Mouse (Mus musculus) intestine, embryonic 16.5 days (tissue): Measurements from ENCODE around the gene Ky. TPM values are rescaled to one million over a fixed set of nuclear protein-coding genes. Genes with fewer than 3 reads are reported as not detected.

Experiments used
- ATAC-seq: fragments of 200-750 bp; cut with Nextera tagmentation; 2 replicates; pipeline ENCODE4 v1.8.0; 2017; ENCODE audit warnings: moderate TSS enrichment, moderate library complexity
- H3K27ac ChIP-seq: fragments of 300-500 bp; sonication (generic); 2 replicates; pipeline ENCODE4 v1.5.1; 2014; ENCODE audit warnings: mild to moderate bottlenecking, low read length
- H3K27me3 ChIP-seq: fragments of 300-500 bp; sonication (generic); replicated peaks from 2 replicates; pipeline ENCODE4 v1.6.1; 2014; ENCODE audit warnings: low read length, control low read depth, mixed read lengths; ENCODE audit not compliant: control insufficient read depth, insufficient read depth
- H3K36me3 ChIP-seq: fragments of 300-500 bp; sonication (generic); 2 replicates; pipeline ENCODE4 v1.6.1; 2014; ENCODE audit warnings: low read length, control low read depth; ENCODE audit not compliant: control insufficient read depth, insufficient read depth
- H3K4me1 ChIP-seq: fragments of 300-500 bp; sonication (generic); 2 replicates; pipeline ENCODE4 v1.6.1; 2014; ENCODE audit warnings: low read length, control low read depth, mixed read lengths; ENCODE audit not compliant: control insufficient read depth, insufficient read depth
- H3K4me2 ChIP-seq: fragments of 300-500 bp; sonication (generic); 2 replicates; pipeline ENCODE4 v1.6.1; 2014; ENCODE audit warnings: low read depth, low read length, control low read depth
- H3K4me3 ChIP-seq: fragments of 300-500 bp; sonication (generic); 2 replicates; pipeline ENCODE4 v1.5.1; 2014; ENCODE audit warnings: mild to moderate bottlenecking, low read length
- H3K9ac ChIP-seq: fragments of 300-500 bp; sonication (generic); 2 replicates; pipeline ENCODE4 v1.6.1; 2014; ENCODE audit warnings: low read depth, low read length
- H3K9me3 ChIP-seq: fragments of 300-500 bp; sonication (generic); 2 replicates; pipeline ENCODE4 v1.6.1; 2016; ENCODE audit warnings: low read length, control low read depth; ENCODE audit not compliant: control insufficient read depth
- WGBS: fragments of 180-500 bp; shearing (Covaris S2); extraction: QIAGEN DNeasy Blood & Tissue Kit; methylation state at CpG from one replicate; pipeline ENCODE4 v1.1.7; 2014; 5-methylcytosine and 5-hydroxymethylcytosine counted together
- polyA plus RNA-seq: library from polyadenylated mRNA; unstranded; fragments of >200 nt; fragmentation: Nextera tagmentation; extraction: Ambion mirVana; gene quantifications from 2 replicates; pipeline ENCODE4 v1.2.1, GENCODE M21; 2015

Ky gene
- polyA plus RNA-seq, 1 experiment from 2014 or later, result 0.34 TPM

DNA sequence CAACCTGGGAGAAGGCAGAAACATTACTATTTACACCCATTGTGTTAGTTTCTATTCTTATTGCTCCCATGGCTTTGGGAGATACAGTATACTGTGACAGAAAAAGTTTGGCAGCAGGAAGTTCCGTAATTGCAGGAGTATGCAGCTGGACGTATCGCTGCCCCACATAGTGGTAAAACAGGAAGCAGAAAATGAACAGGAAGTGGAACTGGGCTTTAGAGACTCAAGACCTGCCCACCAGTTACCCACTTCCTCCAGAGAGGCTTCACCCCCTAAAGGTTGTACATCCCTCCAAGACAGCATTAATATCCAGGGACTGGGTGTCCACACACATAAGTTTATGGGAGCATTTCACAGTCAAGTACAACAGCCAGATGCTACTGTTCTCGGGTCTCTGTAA lies 15.8 kb downstream of the Ky start:
- Histone ChIP-seq H3K9me3 (no peaks in the 10 kb centered on the region), H3K27ac (no peak overlapping the region), H3K9ac (no peak overlapping the region), H3K4me1 (no peaks in the 10 kb centered on the region), H3K27me3 (no peaks in the 10 kb centered on the region), H3K4me2 (no peak overlapping the region), H3K36me3 (no peaks in the 10 kb centered on the region), H3K4me3 (no peak overlapping the region)
- no peak for ATAC-seq
- WGBS, result 72% methylated on average over 4 of the region's 4 CpGs

DNA sequence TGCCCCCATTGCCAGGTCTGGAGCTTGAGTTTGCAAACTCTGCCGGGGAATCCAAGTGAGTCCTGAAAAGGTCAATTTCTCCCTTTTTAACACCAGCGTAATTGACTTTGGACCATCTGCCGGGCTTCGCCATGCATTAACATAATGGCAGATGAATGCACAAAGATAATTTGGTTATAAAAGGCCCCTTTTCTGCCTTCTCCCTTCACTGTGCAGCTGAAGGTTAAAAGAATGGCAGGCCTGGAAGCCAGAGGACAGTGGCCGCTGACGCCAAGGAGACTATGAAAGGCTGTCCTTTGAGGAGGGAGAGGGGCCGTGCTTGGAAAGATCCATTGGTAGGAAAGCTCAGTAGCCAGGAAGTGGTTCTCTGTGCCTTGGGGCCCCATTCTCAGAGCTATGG lies 22.6 kb downstream of the Ky start:
- H3K4me3 ChIP-seq, result no peak overlapping the region
- H3K9ac ChIP-seq, result no peak overlapping the region
- no peak overlapping the region for H3K27ac ChIP-seq
- no peaks in the 10 kb centered on the region for H3K4me1 ChIP-seq
- no peaks in the 10 kb centered on the region for H3K27me3 ChIP-seq
- H3K9me3 ChIP-seq, result no peaks in the 10 kb centered on the region
- 77% methylated on average over 7 of the region's 7 CpGs for WGBS
- no peak overlapping the region for H3K4me2 ChIP-seq
- no peaks in the 10 kb centered on the region for H3K36me3 ChIP-seq
- no peak for ATAC-seq

DNA sequence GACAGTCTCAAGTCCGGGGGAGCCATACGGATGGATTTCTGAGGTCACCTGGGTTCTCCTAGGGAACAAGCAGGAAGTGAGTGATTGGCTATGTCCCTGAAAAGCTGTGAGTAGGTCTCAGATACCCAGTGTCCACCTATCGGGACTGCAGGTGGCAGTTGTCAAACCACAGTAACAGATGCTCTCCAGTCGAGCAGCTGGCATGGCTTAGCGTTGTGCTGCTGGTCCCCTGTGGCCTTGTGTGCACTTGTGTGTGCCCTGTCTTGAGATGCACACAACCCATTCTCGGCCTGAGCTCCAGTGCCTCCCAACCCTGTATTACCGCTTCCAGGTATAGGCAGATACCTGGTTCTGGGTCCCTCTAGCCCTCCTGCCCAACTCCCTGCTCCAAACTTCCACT lies 23.0 kb downstream of the Ky start:
- Histone ChIP-seq H3K36me3 (no peaks in the 10 kb centered on the region), H3K9ac (no peak overlapping the region), H3K27ac (no peak overlapping the region), H3K9me3 (no peaks in the 10 kb centered on the region), H3K4me3 (no peak overlapping the region), H3K4me1 (no peaks in the 10 kb centered on the region), H3K27me3 (no peaks in the 10 kb centered on the region), H3K4me2 (no peak overlapping the region)
- WGBS, result 82% methylated on average over 7 of the region's 7 CpGs
- ATAC-seq, result no peak

DNA sequence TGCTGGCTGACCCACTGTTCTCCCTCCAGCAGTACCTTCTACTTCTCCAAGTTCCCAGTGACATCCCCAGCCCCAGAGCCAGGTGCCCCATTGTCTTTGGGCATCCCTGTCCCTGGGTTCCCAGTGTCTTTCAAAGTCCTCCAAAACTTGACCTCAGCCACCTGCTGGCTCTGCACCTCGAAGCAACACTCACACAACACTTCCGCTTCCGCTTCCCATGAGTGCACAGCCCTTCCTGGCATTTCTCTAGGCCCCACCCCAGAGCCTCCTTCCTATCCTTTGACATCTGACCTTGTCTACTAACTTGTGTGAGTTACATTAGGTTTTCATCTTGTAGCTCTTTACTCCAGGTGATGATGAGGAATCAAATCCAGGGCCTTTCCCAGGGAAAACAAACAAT lies 23.5 kb downstream of the Ky start:
- no peak for ATAC-seq
- no peaks in the 10 kb centered on the region for H3K4me1 ChIP-seq
- 74% methylated on average over 3 of the region's 3 CpGs for WGBS
- no peak overlapping the region for H3K9ac ChIP-seq
- no peak overlapping the region for H3K27ac ChIP-seq
- no peaks in the 10 kb centered on the region for H3K36me3 ChIP-seq
- no peaks in the 10 kb centered on the region for H3K27me3 ChIP-seq
- no peak overlapping the region for H3K4me3 ChIP-seq
- H3K4me2 ChIP-seq, result no peak overlapping the region
- H3K9me3 ChIP-seq, result no peaks in the 10 kb centered on the region

DNA sequence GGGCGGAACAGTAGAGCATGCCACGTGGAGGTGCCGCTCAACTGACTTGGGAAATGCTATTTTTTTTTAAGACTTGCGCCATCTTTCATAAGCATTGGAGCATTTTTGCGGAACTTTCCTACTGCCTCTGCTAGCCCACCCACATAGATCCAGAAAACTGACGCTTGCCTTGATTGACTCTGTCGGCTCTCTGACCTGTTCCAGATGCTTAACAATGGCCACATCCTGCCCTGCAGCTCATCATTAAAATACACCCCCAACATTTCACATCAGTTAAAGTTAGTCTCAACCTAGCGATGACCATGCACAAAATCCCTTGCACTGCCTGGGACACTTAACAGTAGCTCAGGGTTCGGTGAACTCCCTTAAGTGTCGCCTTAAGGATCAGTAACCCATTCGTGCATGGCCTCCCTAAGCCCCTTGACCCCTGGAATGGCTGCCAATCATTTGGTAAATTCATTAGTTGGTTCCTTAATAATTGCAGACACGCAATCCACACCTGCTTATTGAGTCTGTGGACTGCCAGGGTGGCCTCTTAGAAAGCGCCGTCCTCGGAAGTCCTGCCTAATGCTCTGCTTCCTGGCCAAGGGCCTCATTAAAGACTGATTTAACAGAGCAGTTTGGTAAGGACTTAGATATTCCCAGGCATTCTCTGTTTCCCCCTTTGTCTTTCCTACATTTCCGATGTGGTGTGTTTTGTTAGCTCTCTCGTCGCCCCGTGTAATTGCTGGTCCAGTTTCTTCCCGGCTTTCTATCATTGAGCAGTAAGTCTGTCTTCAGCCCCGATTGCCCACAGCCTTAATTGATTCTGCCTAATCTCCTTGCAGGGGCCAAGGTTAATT lies 25.7 kb downstream of the Ky start:
- Histone ChIP-seq H3K9ac (no peak overlapping the region), H3K27me3 (no peaks in the 10 kb centered on the region), H3K4me1 (no peaks in the 10 kb centered on the region), H3K4me2 (no peak overlapping the region), H3K27ac (no peak overlapping the region), H3K4me3 (no peak overlapping the region), H3K9me3 (no peaks in the 10 kb centered on the region), H3K36me3 (no peaks in the 10 kb centered on the region)
- no peak for ATAC-seq
- WGBS, result 64% methylated on average over 21 of the region's 21 CpGs

DNA sequence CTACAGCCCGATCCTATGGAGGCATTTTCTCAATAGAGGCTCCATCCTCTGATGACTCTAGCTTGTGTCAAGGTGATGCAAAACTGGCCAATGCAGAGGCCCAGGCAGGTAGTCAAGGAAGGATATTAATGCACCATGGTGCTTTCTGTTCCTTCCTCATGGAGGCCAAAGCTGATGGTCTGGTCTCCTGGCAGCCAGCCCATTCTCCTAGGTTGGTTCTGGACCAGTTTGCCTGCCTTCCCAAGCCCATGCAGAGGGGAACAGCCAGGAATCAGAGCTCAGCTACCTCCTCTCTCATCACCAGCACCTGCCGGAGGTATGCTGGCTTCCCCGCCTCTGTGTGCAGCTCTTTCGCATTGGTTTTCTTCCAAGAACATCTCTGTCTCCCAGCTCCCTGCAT lies 31.4 kb downstream of the Ky start:
- H3K36me3 ChIP-seq, result no peaks in the 10 kb centered on the region
- H3K9ac ChIP-seq, result no peak overlapping the region
- ATAC-seq, result no peak
- no peaks in the 10 kb centered on the region for H3K9me3 ChIP-seq
- no peaks in the 10 kb centered on the region for H3K27me3 ChIP-seq
- H3K4me2 ChIP-seq, result no peak overlapping the region
- H3K27ac ChIP-seq, result no peak overlapping the region
- H3K4me3 ChIP-seq, result no peak overlapping the region
- H3K4me1 ChIP-seq, result no peaks in the 10 kb centered on the region
- 90% methylated on average over 4 of the region's 4 CpGs for WGBS

DNA sequence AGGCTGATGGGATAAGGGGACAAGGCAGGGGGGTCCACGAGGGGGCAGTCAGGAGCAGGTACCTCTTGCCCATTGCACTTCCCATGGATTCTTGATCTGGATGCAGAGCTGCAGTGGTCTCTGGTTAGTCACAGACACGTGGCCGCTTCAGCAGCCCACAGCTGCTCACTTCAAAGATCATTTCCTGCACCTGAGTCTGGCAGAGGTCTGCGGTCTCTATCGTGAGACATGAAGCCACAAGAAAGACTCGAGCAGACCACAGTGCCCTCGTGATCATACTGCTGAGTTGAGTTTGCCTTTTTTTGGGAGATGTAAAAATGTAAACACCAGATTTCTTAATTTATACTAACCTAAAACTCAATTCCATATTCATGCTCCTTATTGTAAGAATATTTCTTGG lies 34.1 kb downstream of the Ky start:
- Histone ChIP-seq H3K27ac (no peak overlapping the region), H3K4me3 (no peak overlapping the region), H3K9ac (no peak overlapping the region), H3K9me3 (no peaks in the 10 kb centered on the region), H3K27me3 (no peaks in the 10 kb centered on the region), H3K36me3 (no peaks in the 10 kb centered on the region), H3K4me1 (peaks cover 7% of the 10 kb centered on the region), H3K4me2 (no peak overlapping the region)
- ATAC-seq, result no peak
- WGBS, result 61% methylated on average over 7 of the region's 7 CpGs

DNA sequence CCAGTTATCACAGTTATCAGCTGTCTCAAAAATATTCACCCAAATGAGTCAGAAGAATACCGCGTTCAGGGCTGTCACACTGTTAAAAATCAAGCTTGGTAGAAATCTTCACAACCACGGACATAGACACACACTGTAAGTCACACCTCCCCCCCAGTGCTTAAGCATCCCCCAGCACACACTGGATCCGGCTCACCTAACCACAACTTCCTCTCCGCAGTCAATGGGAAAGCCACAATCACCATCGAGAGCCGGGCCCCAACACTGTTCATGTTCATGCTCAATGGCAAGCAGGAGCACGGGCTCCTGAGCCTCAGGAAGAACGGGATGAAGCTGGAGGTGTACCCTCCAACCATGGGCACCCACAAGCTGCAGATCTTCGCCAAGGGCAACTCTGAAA lies 36.1 kb downstream of the Ky start:
- H3K9ac ChIP-seq, result no peak overlapping the region
- no peaks in the 10 kb centered on the region for H3K9me3 ChIP-seq
- peaks cover under 1% of the 10 kb centered on the region; the same call in 1 of the 2 replicates for H3K27me3 ChIP-seq
- H3K4me3 ChIP-seq, result no peak overlapping the region
- no peaks in the 10 kb centered on the region for H3K36me3 ChIP-seq
- peaks cover 7% of the 10 kb centered on the region for H3K4me1 ChIP-seq
- H3K27ac ChIP-seq, result no peak overlapping the region
- WGBS, result 86% methylated on average over 10 of the region's 10 CpGs
- no peak overlapping the region for H3K4me2 ChIP-seq
- ATAC-seq, result no peak

DNA sequence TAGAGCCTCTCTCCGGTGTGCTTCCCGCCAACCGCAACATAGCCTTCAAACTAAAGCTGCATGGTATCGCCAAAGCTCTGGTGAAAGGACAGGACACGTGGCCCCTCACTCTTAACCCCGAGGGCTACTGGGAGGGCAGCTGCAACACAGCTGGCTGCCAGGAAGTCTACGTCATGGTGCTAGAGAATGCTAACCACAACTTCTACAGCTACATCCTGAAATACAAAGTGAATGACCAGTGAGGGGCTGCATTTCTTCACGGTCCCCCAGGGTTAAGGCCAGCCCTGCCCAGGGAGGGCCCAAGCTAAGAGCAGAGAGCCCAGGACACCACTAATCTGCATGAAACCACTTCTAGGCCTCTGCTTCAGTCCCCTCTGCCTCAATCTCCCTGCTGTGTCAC lies 37.0 kb downstream of the Ky start:
- no peak for ATAC-seq
- Histone ChIP-seq H3K4me3 (no peak overlapping the region), H3K9me3 (no peaks in the 10 kb centered on the region), H3K27ac (no peak overlapping the region), H3K9ac (no peak overlapping the region), H3K4me1 (peaks cover 7% of the 10 kb centered on the region), H3K27me3 (peaks cover 5% of the 10 kb centered on the region), H3K4me2 (no peak overlapping the region), H3K36me3 (no peaks in the 10 kb centered on the region)
- 73% methylated on average over 8 of the region's 8 CpGs for WGBS

DNA sequence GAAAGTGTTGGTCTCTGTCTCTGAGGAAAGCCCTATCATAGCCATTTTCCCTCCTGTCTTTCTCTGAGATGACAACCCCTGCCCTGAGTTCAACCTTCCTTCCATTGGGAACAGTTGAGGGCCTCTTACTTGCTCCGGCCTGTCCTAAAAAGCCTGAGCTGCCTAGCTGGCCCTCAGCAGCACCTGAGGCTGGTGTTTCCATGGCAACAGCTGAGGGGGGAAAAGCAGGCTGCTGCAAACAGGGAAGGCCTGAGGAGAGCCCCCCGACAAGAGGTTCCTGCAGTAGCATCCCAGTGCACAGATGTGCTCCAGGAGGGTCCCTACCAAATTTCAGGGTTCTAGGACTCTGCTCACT lies 38.2 kb downstream of the Ky start:
- WGBS, result 68% methylated on average over 2 of the region's 2 CpGs
- H3K9ac ChIP-seq, result no peak overlapping the region
- H3K27me3 ChIP-seq, result peaks cover 5% of the 10 kb centered on the region
- H3K4me3 ChIP-seq, result no peak overlapping the region
- H3K27ac ChIP-seq, result no peak overlapping the region
- ATAC-seq, result no peak
- peaks cover 7% of the 10 kb centered on the region for H3K4me1 ChIP-seq
- no peaks in the 10 kb centered on the region for H3K9me3 ChIP-seq
- no peaks in the 10 kb centered on the region for H3K36me3 ChIP-seq
- H3K4me2 ChIP-seq, result no peak overlapping the region
